ENCODE assay signal across 8 mouse cellular contexts in the genomic region with DNA sequence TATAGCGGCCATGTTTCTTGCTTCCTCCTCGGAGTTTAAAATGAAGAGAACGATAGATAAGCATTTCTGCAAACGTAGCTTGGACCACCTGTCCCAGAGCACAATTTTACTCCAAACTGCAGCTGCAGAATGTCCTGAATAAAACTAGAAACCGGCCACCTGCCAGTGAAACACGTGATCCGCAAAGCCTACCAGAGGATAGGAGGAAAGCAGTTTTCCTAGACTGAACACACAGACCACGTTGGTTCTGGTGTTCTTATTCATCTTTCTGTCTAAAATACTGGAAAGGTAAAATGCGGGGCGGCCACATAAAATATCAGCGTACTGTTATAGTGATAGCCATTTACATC.
DNase-seq lines count a peak whose midpoint lies in the region; ATAC-seq and TF ChIP-seq lines count a peak whose summit lies in the region.

No protein-coding gene starts in this region.

- DNase-seq in layer of hippocampus, adult 2 months (ENCODE audit: low spot score in 2 of 2): peak in 1 of 2 experiments; percentile 18
- DNase-seq in layer of hippocampus, adult 8-10 months (ENCODE audit: low spot score in 2 of 2): no peak
- DNase-seq in embryonic facial prominence, embryonic 10.5 days (ENCODE audit: low spot score): no peak
- no peak for DNase-seq in left cerebral cortex, adult 18-20 months (ENCODE audit: low spot score in 2 of 2)
- no peak for DNase-seq in adrenal gland, postnatal 25 days
- DNase-seq in MN1 (ENCODE audit: low spot score): no peak

- peak overlapping the region; percentile 68 for H3K4me2 ChIP-seq in heart, embryonic 14.5 days (ENCODE audit: low read length)
- H3K4me2 ChIP-seq in midbrain, embryonic 12.5 days (replicated peaks): peak overlapping the region; percentile 68

- peaks cover 14% of the 10 kb centered on the region for H3K27me3 ChIP-seq in embryonic facial prominence, embryonic 10.5 days (replicated peaks; ENCODE audit: low read depth, poor library complexity, severe bottlenecking)
- no peaks in the 10 kb centered on the region for H3K27me3 ChIP-seq in heart, embryonic 14.5 days (ENCODE audit: control insufficient read depth, insufficient read depth, low read length)
- H3K27me3 ChIP-seq in midbrain, embryonic 12.5 days: peaks cover 17% of the 10 kb centered on the region

- no peak for TF ChIP-seq CTCF in layer of hippocampus, adult 2 months (conservative IDR thresholded peaks at IDR 0.05)

- peak overlapping the region; percentile 71 for H3K4me3 ChIP-seq in layer of hippocampus, adult 2 months
- H3K4me3 ChIP-seq in embryonic facial prominence, embryonic 10.5 days: peak overlapping the region; percentile 58
- H3K4me3 ChIP-seq in heart, embryonic 14.5 days (ENCODE audit: control insufficient read depth in 1 of 2, insufficient read depth in 1 of 2, low read depth in 1 of 2, low read length in 2 of 2): peak overlapping the region; percentile 38 to 55; a peak in 2 of 4 replicates
- H3K4me3 ChIP-seq in midbrain, embryonic 12.5 days: 0 out of 2 replicates have a peak overlapping the region, but pooled peaks have one; percentile 49

- no peak for ATAC-seq in heart, embryonic 14.5 days (ENCODE audit: insufficient number of reproducible peaks, insufficient read depth, low FRiP score, low read depth)
- no peak for ATAC-seq in midbrain, embryonic 12.5 days (ENCODE audit: low FRiP score, low read depth)

- H3K36me3 ChIP-seq in embryonic facial prominence, embryonic 10.5 days (replicated peaks): no peaks in the 10 kb centered on the region
- no peaks in the 10 kb centered on the region for H3K36me3 ChIP-seq in heart, embryonic 14.5 days (ENCODE audit: control insufficient read depth, insufficient read depth, low read length)
- no peaks in the 10 kb centered on the region for H3K36me3 ChIP-seq in midbrain, embryonic 12.5 days

- H3K9ac ChIP-seq in heart, embryonic 14.5 days (ENCODE audit: low read length): peak overlapping the region; percentile 72
- no peak overlapping the region for H3K9ac ChIP-seq in midbrain, embryonic 12.5 days (replicated peaks)

- 84% methylated on average over 11 of the region's 11 CpGs for WGBS in embryonic facial prominence, embryonic 10.5 days
- WGBS in heart, embryonic 14.5 days: 58% methylated on average over 11 of the region's 11 CpGs
- 82% methylated on average over 11 of the region's 11 CpGs for WGBS in midbrain, embryonic 12.5 days

- H3K27ac ChIP-seq in layer of hippocampus, adult 2 months: peak overlapping the region; percentile 91
- no peak overlapping the region for H3K27ac ChIP-seq in embryonic facial prominence, embryonic 10.5 days (replicated peaks)
- peak overlapping the region; percentile 91 to 98 for H3K27ac ChIP-seq in heart, embryonic 14.5 days (replicated peaks in 1 of 2; ENCODE audit: control insufficient read depth in 1 of 2, insufficient read depth in 1 of 2, low read depth in 2 of 2, low read length in 2 of 2)
- no peak overlapping the region for H3K27ac ChIP-seq in midbrain, embryonic 12.5 days (replicated peaks)

- no peaks in the 10 kb centered on the region for H3K9me3 ChIP-seq in embryonic facial prominence, embryonic 10.5 days
- H3K9me3 ChIP-seq in heart, embryonic 14.5 days (ENCODE audit: control insufficient read depth, low read length): no peaks in the 10 kb centered on the region
- H3K9me3 ChIP-seq in midbrain, embryonic 12.5 days: no peaks in the 10 kb centered on the region

- peaks cover 16% of the 10 kb centered on the region; the same call in 1 of the 2 replicates for H3K4me1 ChIP-seq in embryonic facial prominence, embryonic 10.5 days
- H3K4me1 ChIP-seq in heart, embryonic 14.5 days (ENCODE audit: control insufficient read depth in 2 of 2, insufficient read depth in 2 of 2, low read length in 2 of 2): peaks cover 6 to 13% of the 10 kb centered on the region in 2 experiments
- H3K4me1 ChIP-seq in midbrain, embryonic 12.5 days: peaks cover 4% of the 10 kb centered on the region; the same call in 1 of the 2 replicates

Comparison
In these comparisons a context has a peak if more than half of its experiments do, and no peak if none do; other contexts are left out.
1. H3K27ac ChIP-seq: peak in layer of hippocampus, adult 2 months (single experiment) and heart, embryonic 14.5 days (2 of 2); none in embryonic facial prominence, embryonic 10.5 days (single experiment) and midbrain, embryonic 12.5 days (single experiment).
2. Peak in every context shown above with its lines, with median percentiles within 50 percentile points of each other: H3K4me3 ChIP-seq.